Mouse (Mus musculus): ENCODE results near the gene Pcyt2.

- TF ChIP-seq ZMIZ1 (IDR thresholded peaks at IDR 0.05; ENCODE audit: low read depth, low read length) (no peak), EP300 (IDR thresholded peaks at IDR 0.05; ENCODE audit: low read depth in 1 of 2, low read length in 2 of 2) (no peak), GATA1 (IDR thresholded peaks at IDR 0.05; ENCODE audit: low read depth, low read length) (no peak), MAX (IDR thresholded peaks at IDR 0.05; ENCODE audit: low read length) (no peak), NRF1 (IDR thresholded peaks at IDR 0.05; ENCODE audit: insufficient read depth, low read depth, low read length, poor library complexity, severe bottlenecking) (no peak), CTCF (IDR thresholded peaks at IDR 0.05 in 2 of 3, conservative IDR thresholded peaks at IDR 0.05 in 1 of 3; ENCODE audit: control insufficient read depth in 1 of 3, insufficient read depth in 1 of 3, low read depth in 2 of 3, low read length in 3 of 3, poor library complexity in 1 of 3, severe bottlenecking in 1 of 3) (no peak), TCF12 (IDR thresholded peaks at IDR 0.05; ENCODE audit: low read depth, low read length) (no peak), ZNF384 (IDR thresholded peaks at IDR 0.05; ENCODE audit: low read depth, low read length) (no peak), SMC3 (IDR thresholded peaks at IDR 0.05; ENCODE audit: low read depth, low read length) (no peak)
Observed at GRCm38 (mm10) chr11:120613481-120613972, 4.2 kb downstream of the Pcyt2 start.

Data from MEL (cell line).